Mouse (Mus musculus) CH12.LX (cell line): ENCODE measurements around the gene Wdfy3. TPM values are rescaled to one million over a fixed set of nuclear protein-coding genes. Genes with fewer than 3 reads are reported as not detected.
"Not testable (repeated sequence)": the region's sequence is repeated elsewhere in the genome, so short reads cannot be mapped to it uniquely, and the experiment has no call there.

Experiments
- DNase-seq: peaks from one replicate; pipeline ENCODE4 v3.0.0-alpha.2; 2013; ENCODE audit errors: extremely low read depth
- H3K27ac ChIP-seq: 2 replicates; pipeline ENCODE4 v1.5.1; 2012; ENCODE audit warnings: low read depth, mild to moderate bottlenecking, control low read depth, moderate library complexity; ENCODE audit not compliant: insufficient read depth
- H3K27me3 ChIP-seq: replicated peaks from 2 replicates; pipeline ENCODE3; 2012; ENCODE audit warnings: inconsistent platforms
- H3K36me3 ChIP-seq, 2 experiments: replicated peaks in 1 of 2; 2 replicates each; pipeline versions ENCODE3 to v1.6.1; 2012; ENCODE audit warnings: inconsistent platforms in 1 of 2, low read length in 1 of 2, mild to moderate bottlenecking in 1 of 2, mixed read lengths in 1 of 2, moderate library complexity in 1 of 2; ENCODE audit not compliant: control insufficient read depth in 1 of 2, insufficient read depth in 1 of 2
- H3K4me1 ChIP-seq, 2 experiments: 2 replicates each; pipeline ENCODE4 v1.6.1; 2012; ENCODE audit warnings: inconsistent platforms in 1 of 2, moderate library complexity in 1 of 2; ENCODE audit not compliant: insufficient read depth in 2 of 2, control insufficient read depth in 1 of 2
- H3K4me2 ChIP-seq: 2 replicates; pipeline ENCODE4 v1.6.1; 2012; ENCODE audit warnings: low read depth, mild to moderate bottlenecking, control low read depth; ENCODE audit not compliant: poor library complexity, insufficient read depth, severe bottlenecking
- H3K4me3 ChIP-seq, 3 experiments: fragments of 150-350 bp in 1 of 3; sonication (generic) in 1 of 3; replicated peaks in 1 of 3; 2 replicates each; pipeline versions ENCODE3 to v1.5.1; 2011 to 2012; ENCODE audit warnings: low read depth in 2 of 3, low read length in 2 of 3, mild to moderate bottlenecking in 2 of 3, moderate library complexity in 2 of 3, control low read depth in 1 of 3, improper control_type of control experiment in 1 of 3, inconsistent platforms in 1 of 3, mixed read lengths in 1 of 3; ENCODE audit not compliant: poor library complexity in 1 of 3
- H3K79me2 ChIP-seq: replicated peaks from 2 replicates; pipeline ENCODE4 v1.6.1; 2012; ENCODE audit warnings: mild to moderate bottlenecking, moderate library complexity; ENCODE audit not compliant: control insufficient read depth, poor library complexity, insufficient read depth, severe bottlenecking; ENCODE audit errors: extremely low read depth
- H3K9ac ChIP-seq: 2 replicates; pipeline ENCODE4 v1.6.1; 2012; ENCODE audit warnings: low read depth, mild to moderate bottlenecking, control low read depth, moderate library complexity; ENCODE audit not compliant: insufficient read depth
- H3K9me3 ChIP-seq: replicated peaks from 2 replicates; pipeline ENCODE3; 2012; ENCODE audit warnings: low read length, inconsistent platforms, mixed read lengths
- CHD2 ChIP-seq: IDR thresholded peaks from 2 replicates; pipeline ENCODE4 v1.6.1; 2011; ENCODE audit warnings: low read length, improper control_type of control experiment
- CTCF ChIP-seq, 2 experiments: IDR thresholded peaks in 1 of 2; conservative IDR thresholded peaks in 1 of 2; 2 replicates each; pipeline ENCODE4 v1.5.1; 2011 to 2012; ENCODE audit warnings: low read depth in 2 of 2, low read length in 2 of 2, improper control_type of control experiment in 1 of 2, inconsistent platforms in 1 of 2, mild to moderate bottlenecking in 1 of 2, moderate library complexity in 1 of 2
- GABPA ChIP-seq: IDR thresholded peaks from 2 replicates; pipeline ENCODE4 v1.6.1; 2012; ENCODE audit warnings: low read depth, low read length, improper control_type of control experiment, inconsistent platforms; ENCODE audit not compliant: insufficient replicate concordance
- HCFC1 ChIP-seq: IDR thresholded peaks from 2 replicates; pipeline ENCODE4 v1.6.1; 2012; ENCODE audit warnings: low read depth, mild to moderate bottlenecking, inconsistent platforms, low read length, improper control_type of control experiment
- IRF4 ChIP-seq: IDR thresholded peaks from 2 replicates; pipeline ENCODE4 v1.6.1; 2014; ENCODE audit warnings: low read depth, mild to moderate bottlenecking, inconsistent platforms, low read length, improper control_type of control experiment
- MAZ ChIP-seq: IDR thresholded peaks from 2 replicates; pipeline ENCODE4 v1.6.1; 2012; ENCODE audit warnings: low read depth, mild to moderate bottlenecking, inconsistent platforms, low read length, improper control_type of control experiment, moderate library complexity
- MEF2A ChIP-seq: IDR thresholded peaks from 2 replicates; pipeline ENCODE4 v1.6.1; 2014; ENCODE audit warnings: low read depth, mild to moderate bottlenecking, inconsistent platforms, low read length, improper control_type of control experiment, borderline replicate concordance
- NRF1 ChIP-seq: IDR thresholded peaks from 2 replicates; pipeline ENCODE4 v1.6.1; 2014; ENCODE audit warnings: low read depth, mild to moderate bottlenecking, inconsistent platforms, low read length, improper control_type of control experiment, moderate library complexity
- PAX5 ChIP-seq: IDR thresholded peaks from 2 replicates; pipeline ENCODE4 v1.6.1; 2012; ENCODE audit warnings: low read length, inconsistent platforms, mixed read lengths
- POLR2A ChIP-seq: IDR thresholded peaks from 2 replicates; pipeline ENCODE4 v1.6.1; 2011; ENCODE audit warnings: low read depth, mild to moderate bottlenecking, improper control_type of control experiment, low read length
- RAD21 ChIP-seq: IDR thresholded peaks from 2 replicates; pipeline ENCODE4 v1.6.1; 2011; ENCODE audit warnings: low read depth, mild to moderate bottlenecking, low read length, improper control_type of control experiment, moderate library complexity
- RCOR1 ChIP-seq: conservative IDR thresholded peaks from 2 replicates; pipeline ENCODE4 v1.6.1; 2012; ENCODE audit warnings: low read depth, mild to moderate bottlenecking, inconsistent platforms, low read length, improper control_type of control experiment
- TCF12 ChIP-seq: IDR thresholded peaks from 2 replicates; pipeline ENCODE4 v1.6.1; 2014; ENCODE audit warnings: low read depth, mild to moderate bottlenecking, inconsistent platforms, low read length, improper control_type of control experiment
- UBTF ChIP-seq: IDR thresholded peaks from 2 replicates; pipeline ENCODE4 v1.6.1; 2012; ENCODE audit warnings: low read depth, mild to moderate bottlenecking, inconsistent platforms, low read length, improper control_type of control experiment, moderate library complexity
- USF1 ChIP-seq: IDR thresholded peaks from 2 replicates; pipeline ENCODE4 v1.6.1; 2014; ENCODE audit warnings: low read depth, mild to moderate bottlenecking, inconsistent platforms, low read length, improper control_type of control experiment
- ZKSCAN1 ChIP-seq: IDR thresholded peaks from 2 replicates; pipeline ENCODE4 v1.6.1; 2012; ENCODE audit warnings: low read depth, inconsistent platforms, low read length, improper control_type of control experiment, borderline replicate concordance
- ZNF384 ChIP-seq: IDR thresholded peaks from 2 replicates; pipeline ENCODE4 v1.6.1; 2012; ENCODE audit warnings: low read depth, low read length, improper control_type of control experiment, inconsistent platforms
- dilution Hi-C: fragments of 300-500 bp; cut with MboI; formaldehyde crosslinking; loops from 2 replicates; pipeline ENCODE4 v1.14.3; 2020; ENCODE audit warnings: low sequenced_read_pairs; ENCODE audit not compliant: extremely low pct_unique_long_range_greater_than_20kb, extremely low pct_ligation_motif_present
- in situ Hi-C: fragments of 300-500 bp; cut with MboI; formaldehyde crosslinking; loops from 3 replicates; pipeline ENCODE4 v1.14.3; 2019; ENCODE audit warnings: low sequenced_read_pairs, low pct_ligation_motif_present, low pct_unique_long_range_greater_than_20kb, mixed read lengths
- polyA plus RNA-seq: library from polyadenylated mRNA; unstranded; fragments of >175 nt; gene quantifications from 2 replicates; pipeline ENCODE4 v1.2.1, GENCODE M21; 2012; ENCODE audit warnings: low read depth; ENCODE audit not compliant: insufficient read length
- total RNA-seq, 2 experiments: library from RNA; depleted of rRNA; stranded (reverse); fragments of 300-350 nt in 1 of 2; fragments of >200 nt in 1 of 2; gene quantifications; 2 replicates each; pipeline ENCODE4 v1.2.3; 2012 to 2014

Wdfy3 gene
- total and polyA plus RNA-seq, 3 experiments, result not detected

DNA sequence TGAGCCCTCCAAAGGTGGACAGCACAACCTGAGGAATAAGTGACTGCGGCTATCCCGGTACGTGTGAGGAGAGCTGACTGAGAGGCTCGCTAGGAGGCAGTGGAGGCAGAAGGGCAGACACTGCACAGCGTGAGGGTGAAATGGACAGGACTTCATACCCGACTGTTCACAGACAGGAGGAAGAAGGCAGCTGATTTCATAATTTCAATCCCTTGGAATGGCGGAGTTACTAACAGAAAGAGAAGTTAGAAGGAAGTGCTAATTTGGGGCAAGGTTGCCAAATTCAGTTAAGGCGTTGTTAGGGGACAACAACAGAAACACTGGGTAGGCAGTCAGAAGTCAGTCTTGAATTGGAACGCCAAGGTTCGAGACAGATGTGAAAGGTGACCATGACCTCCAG is 160.3 kb downstream of the Wdfy3 start:
- Histone ChIP-seq H3K79me2 (no peaks in the 10 kb centered on the region), H3K27me3 (no peaks in the 10 kb centered on the region), H3K9me3 (peaks cover 75% of the 10 kb centered on the region), H3K36me3 (no peaks in the 10 kb centered on the region), H3K9ac (no peak overlapping the region), H3K27ac (no peak overlapping the region), H3K4me1 (no peaks in the 10 kb centered on the region), H3K4me2 (no peak overlapping the region), H3K4me3 (no peak overlapping the region)
- no peak for DNase-seq
- TF ChIP-seq RAD21 (no peak), GABPA (no peak), UBTF (no peak), ZNF384 (no peak), CTCF (conservative IDR thresholded peaks at IDR 0.05 in 1 of 2, IDR thresholded peaks at IDR 0.05 in 1 of 2; ENCODE audit: low read depth in 2 of 2, low read length in 2 of 2) (no peak)
- in situ Hi-C loops, result no loop called here
- dilution Hi-C loops, result no loop called here

DNA sequence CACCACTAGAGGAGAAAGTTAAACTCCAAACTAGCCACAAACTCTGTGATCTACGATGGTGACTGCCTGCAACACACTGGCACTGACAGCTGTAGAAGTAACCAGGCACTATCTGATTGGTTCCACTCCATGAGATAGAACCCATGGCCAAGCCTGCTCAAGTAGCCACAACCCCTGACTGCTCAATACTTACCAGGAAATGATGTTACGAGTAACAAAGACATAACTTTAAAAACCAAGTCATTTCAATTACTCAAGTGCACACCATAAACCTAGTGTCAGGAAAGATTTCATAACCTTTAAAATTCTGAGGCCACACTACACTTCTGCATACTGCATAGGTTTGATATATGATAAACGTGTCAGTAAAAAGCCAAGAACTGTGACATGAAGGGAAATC is 164.1 kb downstream of the Wdfy3 start:
- Histone ChIP-seq H3K9ac (no peak overlapping the region), H3K4me1 (no peaks in the 10 kb centered on the region), H3K27ac (no peak overlapping the region), H3K4me3 (no peak overlapping the region), H3K27me3 (no peaks in the 10 kb centered on the region), H3K36me3 (no peaks in the 10 kb centered on the region), H3K9me3 (peaks cover 74% of the 10 kb centered on the region), H3K4me2 (no peak overlapping the region), H3K79me2 (no peaks in the 10 kb centered on the region)
- dilution Hi-C loops (no loop called here), in situ Hi-C loops (no loop called here)
- TF ChIP-seq MEF2A (no peak), IRF4 (no peak), CTCF (conservative IDR thresholded peaks at IDR 0.05 in 1 of 2, IDR thresholded peaks at IDR 0.05 in 1 of 2; ENCODE audit: low read depth in 2 of 2, low read length in 2 of 2) (no peak), NRF1 (no peak), TCF12 (no peak), RAD21 (no peak), POLR2A (no peak), GABPA (no peak), PAX5 (no peak), USF1 (no peak), MAZ (no peak), RCOR1 (no peak), CHD2 (no peak), HCFC1 (no peak), ZKSCAN1 (no peak)
- no peak for DNase-seq

DNA sequence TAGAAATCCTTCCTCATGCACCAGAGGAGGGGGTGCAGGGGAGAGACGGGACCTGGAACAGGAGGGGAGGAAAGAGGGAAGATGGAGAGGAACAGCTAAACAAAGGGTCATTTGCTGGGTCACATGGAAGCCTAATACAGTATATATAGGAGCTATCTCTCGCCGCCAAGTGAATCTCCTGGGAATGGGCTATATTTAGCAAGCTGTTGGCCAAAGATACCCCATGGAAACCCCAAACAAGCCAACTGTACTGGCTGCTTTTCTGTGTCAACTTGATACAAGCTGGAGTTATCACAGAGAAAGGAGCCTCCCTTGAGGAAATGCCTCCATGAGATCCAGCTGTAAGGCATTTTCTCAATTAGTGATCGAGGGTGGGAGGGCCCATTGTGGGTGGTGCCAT is 164.9 kb downstream of the Wdfy3 start:
- H3K9ac ChIP-seq, dilution Hi-C loops, H3K27me3 ChIP-seq, H3K36me3 ChIP-seq, H3K79me2 ChIP-seq, H3K27ac ChIP-seq, in situ Hi-C loops, H3K4me1 ChIP-seq, H3K4me2 ChIP-seq, DNase-seq, H3K4me3 ChIP-seq: not testable (repeated sequence)
- H3K9me3 ChIP-seq, result peaks cover 73% of the 10 kb centered on the region
